Mouse (Mus musculus) testis, adult 2 months (tissue): Measurements from ENCODE around the gene Atp11a.

Source experiments
- CTCF ChIP-seq: fragments of 200-500 bp; IDR thresholded peaks from 2 replicates; pipeline ENCODE4 v1.5.1; 2012; ENCODE audit warnings: low read depth, mild to moderate bottlenecking, inconsistent platforms, low read length, moderate library complexity; ENCODE audit not compliant: control insufficient read depth, insufficient read depth, insufficient replicate concordance
- POLR2A ChIP-seq: fragments of 200-500 bp; IDR thresholded peaks from 2 replicates; pipeline ENCODE4 v1.6.1; 2012; ENCODE audit warnings: low read depth, mild to moderate bottlenecking, inconsistent platforms, low read length, moderate library complexity; ENCODE audit not compliant: control insufficient read depth

DNA sequence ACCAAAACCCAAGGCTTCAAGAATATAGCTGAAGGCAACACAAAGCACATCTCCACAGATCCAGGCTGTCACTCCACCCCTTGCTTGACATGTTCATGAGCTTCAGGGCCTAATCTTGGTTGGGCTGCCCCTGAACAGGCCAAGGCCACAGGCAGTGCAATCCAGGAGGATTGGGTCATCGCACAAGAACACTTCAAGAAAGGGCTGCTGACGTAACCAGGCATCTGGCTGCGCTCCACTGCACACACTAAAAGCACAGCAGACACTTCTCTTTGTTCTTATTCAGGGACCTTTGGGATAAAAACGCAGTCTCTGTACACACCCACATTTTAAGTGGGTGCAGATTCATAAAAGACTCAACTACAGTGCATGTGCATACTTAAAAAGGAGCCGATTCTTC lies 26.0 kb upstream of the Atp11a start:
- no peak for TF ChIP-seq CTCF
- TF ChIP-seq POLR2A, result no peak
